Mouse (Mus musculus): Measurements from ENCODE around the gene Mpo.

GRCm38 (mm10) chr11:87754603-87755002 is 38.8 kb upstream of the Mpo start:
- no peak for TF ChIP-seq POLR2A (IDR thresholded peaks at IDR 0.05; ENCODE audit: control insufficient read depth, low read depth, low read length)
- no peak for TF ChIP-seq CTCF (IDR thresholded peaks at IDR 0.05; ENCODE audit: control insufficient read depth, insufficient read depth, insufficient replicate concordance, low read depth, low read length)

All from testis, adult 2 months (tissue).